In genomic region chr17:64748131-64748530, GRCm38 (mm10) we compare ENCODE assay signal across 18 mouse cellular contexts.
A peak's percentile ranks its signal among the peaks of the same experiment; 100 is the strongest.
DNase-seq lines count a peak whose midpoint lies in the region; ATAC-seq and TF ChIP-seq lines count a peak whose summit lies in the region.
"Had no signal": no experiment of that assay in that cellular context is flagged by ENCODE, and none has a peak within 500 bp of the region (broad histone marks: within the 10 kb centered on the region; RNA-seq: fewer than 3 reads in every experiment).

No protein-coding gene starts in this region.

- peak; percentile 63 for DNase-seq in heart, adult 8-10 months (ENCODE audit: low spot score)
- DNase-seq in liver, postnatal 0 days = peak; percentile 49
- DNase-seq in liver = no peak
- DNase-seq in gastrocnemius, postnatal 14 days = peak; percentile 23
- peak; percentile 48 to 49 for DNase-seq in heart, postnatal 36 days
- no peak for DNase-seq in frontal cortex, postnatal 25 days (ENCODE audit: low spot score in 2 of 2)
- DNase-seq in testis, postnatal 10 days (ENCODE audit: low spot score) = no peak
- DNase-seq: adrenal gland, adult 8-10 months; cerebellum, adult 11-12 months; right cerebral cortex, postnatal 4 days had no signal

- 59% methylated on average over 2 of the region's 2 CpGs for WGBS in heart, embryonic 11.5 days (ENCODE audit: insufficient replicate concordance)
- 47% methylated on average over 2 of the region's 2 CpGs for WGBS in liver, postnatal 0 days (ENCODE audit: insufficient replicate concordance)

- H3K27ac ChIP-seq in heart, embryonic 11.5 days (ENCODE audit: low read depth, low read length) = no peak overlapping the region
- peak overlapping the region; percentile 81 for H3K27ac ChIP-seq in liver, postnatal 0 days (ENCODE audit: low read depth)
- H3K27ac ChIP-seq: embryonic facial prominence, embryonic 15.5 days; hindbrain, embryonic 10.5 days; layer of hippocampus, adult 2 months; left cerebral cortex, adult 2 months; lung, embryonic 15.5 days had no signal

- intact Hi-C loops in gastrocnemius, postnatal 14 days (cut with DNase I; ENCODE audit: low total_unique reads) = no loop called here
- intact Hi-C loops in heart, postnatal 36 days (cut with DNase I) = no loop called here

- ATAC-seq in heart, embryonic 11.5 days (replicated peaks; ENCODE audit: insufficient number of reproducible peaks, low FRiP score, low TSS enrichment) = no peak
- peak; percentile 41; the same call in 1 of the 2 replicates for ATAC-seq in liver, postnatal 0 days

- H3K9ac ChIP-seq in heart, embryonic 11.5 days (ENCODE audit: low read depth, low read length) = no peak overlapping the region
- no peak overlapping the region for H3K9ac ChIP-seq in liver, postnatal 0 days (replicated peaks)
- H3K9ac ChIP-seq: embryonic facial prominence, embryonic 15.5 days; lung, embryonic 15.5 days had no signal

- H3K9me3 ChIP-seq in heart, embryonic 11.5 days (replicated peaks; ENCODE audit: control insufficient read depth, low read length) = no peaks in the 10 kb centered on the region
- H3K9me3 ChIP-seq in liver, postnatal 0 days (ENCODE audit: low read length) = no peaks in the 10 kb centered on the region
- H3K9me3 ChIP-seq: embryonic facial prominence, embryonic 15.5 days; lung, embryonic 15.5 days had no signal

- H3K4me1 ChIP-seq in heart, embryonic 11.5 days (ENCODE audit: control insufficient read depth, insufficient read depth, low read length) = peaks cover 4% of the 10 kb centered on the region; the same call in 1 of the 2 replicates
- H3K4me1 ChIP-seq in liver, postnatal 0 days (ENCODE audit: insufficient read depth) = peaks cover 12% of the 10 kb centered on the region
- H3K4me1 ChIP-seq: embryonic facial prominence, embryonic 15.5 days; hindbrain, embryonic 10.5 days had no signal

- peaks cover 7% of the 10 kb centered on the region for H3K36me3 ChIP-seq in heart, embryonic 11.5 days (ENCODE audit: control insufficient read depth, insufficient read depth, low read length)
- peaks cover 53% of the 10 kb centered on the region for H3K36me3 ChIP-seq in liver, postnatal 0 days (replicated peaks; ENCODE audit: insufficient read depth, low read length)
- H3K36me3 ChIP-seq: G1E had no signal

- no peak overlapping the region for H3K4me3 ChIP-seq in heart, embryonic 11.5 days (ENCODE audit: low read depth, low read length)
- no peak overlapping the region for H3K4me3 ChIP-seq in liver, postnatal 0 days (ENCODE audit: low read depth, low read length)
- H3K4me3 ChIP-seq: embryonic facial prominence, embryonic 15.5 days; hindbrain, embryonic 10.5 days; layer of hippocampus, adult 2 months; left cerebral cortex, adult 2 months; lung, embryonic 15.5 days had no signal

- no peak for TF ChIP-seq CTCF in liver, postnatal 0 days (IDR thresholded peaks at IDR 0.05; ENCODE audit: low read depth)

- H3K27me3 ChIP-seq in heart, embryonic 11.5 days (ENCODE audit: control insufficient read depth, insufficient read depth, low read length) = no peaks in the 10 kb centered on the region
- no peaks in the 10 kb centered on the region for H3K27me3 ChIP-seq in liver, postnatal 0 days (ENCODE audit: insufficient read depth, low read length)
- H3K27me3 ChIP-seq: embryonic facial prominence, embryonic 15.5 days; lung, embryonic 15.5 days had no signal

- H3K4me2 ChIP-seq in heart, embryonic 11.5 days = no peak overlapping the region
- H3K4me2 ChIP-seq in liver, postnatal 0 days (ENCODE audit: low read depth, low read length) = peak overlapping the region; percentile 7; the same call in 1 of the 2 replicates
- H3K4me2 ChIP-seq: embryonic facial prominence, embryonic 15.5 days; lung, embryonic 15.5 days; midbrain, embryonic 11.5 days had no signal

- TF ChIP-seq EP300 in liver, postnatal 0 days (IDR thresholded peaks at IDR 0.05; ENCODE audit: low read depth) = no peak

Comparison
In these comparisons a context has a peak if more than half of its experiments do, and no peak if none do; other contexts are left out.
1. DNase-seq: peak in heart, adult 8-10 months (single experiment), liver, postnatal 0 days (single experiment), gastrocnemius, postnatal 14 days (single experiment) and heart, postnatal 36 days (2 of 2); none in liver (single experiment), frontal cortex, postnatal 25 days (0 of 2) and testis, postnatal 10 days (single experiment).